Mouse (Mus musculus): ENCODE measurements at regions not wholly inside any gene's neighbourhood (a gene's known extent, or its start where the extent isn't known, plus 50 kb on each side); places are given as distances from the start of the nearest gene placed in this dataset.

- no peaks in the 10 kb centered on the region for H3K4me1 ChIP-seq (ENCODE audit: control insufficient read depth, insufficient read depth, low read depth, low read length)
- ATAC-seq, result no peak
- H3K9ac ChIP-seq (ENCODE audit: low read depth, low read length), result no peak overlapping the region
- 43% methylated on average over 1 of the region's 1 CpGs for WGBS
- no peaks in the 10 kb centered on the region for H3K27me3 ChIP-seq (replicated peaks; ENCODE audit: control insufficient read depth, insufficient read depth, low read length)
- no peaks in the 10 kb centered on the region for H3K9me3 ChIP-seq (ENCODE audit: control insufficient read depth, low read length)
- no peak overlapping the region for H3K4me3 ChIP-seq (ENCODE audit: low read length)
- H3K27ac ChIP-seq (ENCODE audit: low read depth, low read length), result no peak overlapping the region
- H3K36me3 ChIP-seq (ENCODE audit: control insufficient read depth, insufficient read depth, low read length), result no peaks in the 10 kb centered on the region
- no peak overlapping the region for H3K4me2 ChIP-seq (ENCODE audit: low read length)
Observed at GRCm38 (mm10) chr12:9655794-9656193, 85.9 kb downstream of the Osr1 start.

- Histone ChIP-seq H3K36me3 (ENCODE audit: control insufficient read depth, insufficient read depth, low read length) (no peaks in the 10 kb centered on the region), H3K4me2 (ENCODE audit: low read length) (no peak overlapping the region), H3K27ac (ENCODE audit: low read depth, low read length) (no peak overlapping the region), H3K9me3 (ENCODE audit: control insufficient read depth, low read length) (no peaks in the 10 kb centered on the region), H3K27me3 (replicated peaks; ENCODE audit: control insufficient read depth, insufficient read depth, low read length) (no peaks in the 10 kb centered on the region), H3K9ac (ENCODE audit: low read depth, low read length) (no peak overlapping the region), H3K4me3 (ENCODE audit: low read length) (no peak overlapping the region), H3K4me1 (ENCODE audit: control insufficient read depth, insufficient read depth, low read depth, low read length) (no peaks in the 10 kb centered on the region)
- ATAC-seq, result no peak
- WGBS, result 78% methylated on average over 3 of the region's 3 CpGs
Observed at GRCm38 (mm10) chr12:9656324-9656723, 86.4 kb downstream of the Osr1 start.

GRCm38 (mm10) chr12:9657199-9657766 lies 87.4 kb downstream of the Osr1 start:
- no peaks in the 10 kb centered on the region for H3K27me3 ChIP-seq (replicated peaks; ENCODE audit: control insufficient read depth, insufficient read depth, low read length)
- no peak overlapping the region for H3K27ac ChIP-seq (ENCODE audit: low read depth, low read length)
- no peak overlapping the region for H3K4me2 ChIP-seq (ENCODE audit: low read length)
- no peak overlapping the region for H3K4me3 ChIP-seq (ENCODE audit: low read length)
- H3K9me3 ChIP-seq (ENCODE audit: control insufficient read depth, low read length), result no peaks in the 10 kb centered on the region
- H3K36me3 ChIP-seq (ENCODE audit: control insufficient read depth, insufficient read depth, low read length), result no peaks in the 10 kb centered on the region
- WGBS, result 70% methylated on average over 8 of the region's 8 CpGs
- no peak for ATAC-seq
- no peak overlapping the region for H3K9ac ChIP-seq (ENCODE audit: low read depth, low read length)
- H3K4me1 ChIP-seq (ENCODE audit: control insufficient read depth, insufficient read depth, low read depth, low read length), result no peaks in the 10 kb centered on the region

GRCm38 (mm10) chr12:9657793-9658192 lies 87.9 kb downstream of the Osr1 start:
- ATAC-seq, result no peak
- Histone ChIP-seq H3K4me1 (ENCODE audit: control insufficient read depth, insufficient read depth, low read depth, low read length) (no peaks in the 10 kb centered on the region), H3K27me3 (replicated peaks; ENCODE audit: control insufficient read depth, insufficient read depth, low read length) (no peaks in the 10 kb centered on the region), H3K4me3 (ENCODE audit: low read length) (no peak overlapping the region), H3K9ac (ENCODE audit: low read depth, low read length) (no peak overlapping the region), H3K27ac (ENCODE audit: low read depth, low read length) (no peak overlapping the region), H3K4me2 (ENCODE audit: low read length) (no peak overlapping the region), H3K9me3 (ENCODE audit: control insufficient read depth, low read length) (no peaks in the 10 kb centered on the region), H3K36me3 (ENCODE audit: control insufficient read depth, insufficient read depth, low read length) (no peaks in the 10 kb centered on the region)
- WGBS, result 70% methylated on average over 8 of the region's 8 CpGs

- no peak for ATAC-seq
- Histone ChIP-seq H3K36me3 (ENCODE audit: control insufficient read depth, insufficient read depth, low read length) (no peaks in the 10 kb centered on the region), H3K9ac (ENCODE audit: low read depth, low read length) (no peak overlapping the region), H3K27ac (ENCODE audit: low read depth, low read length) (no peak overlapping the region), H3K4me2 (ENCODE audit: low read length) (no peak overlapping the region), H3K4me3 (ENCODE audit: low read length) (no peak overlapping the region), H3K9me3 (ENCODE audit: control insufficient read depth, low read length) (no peaks in the 10 kb centered on the region), H3K27me3 (replicated peaks; ENCODE audit: control insufficient read depth, insufficient read depth, low read length) (no peaks in the 10 kb centered on the region), H3K4me1 (ENCODE audit: control insufficient read depth, insufficient read depth, low read depth, low read length) (no peaks in the 10 kb centered on the region)
- 59% methylated on average over 1 of the region's 1 CpGs for WGBS
Observed at GRCm38 (mm10) chr12:9660299-9660698, 90.4 kb downstream of the Osr1 start.

- no peak overlapping the region for H3K4me3 ChIP-seq (ENCODE audit: low read length)
- H3K9me3 ChIP-seq (ENCODE audit: control insufficient read depth, low read length), result no peaks in the 10 kb centered on the region
- no peaks in the 10 kb centered on the region for H3K4me1 ChIP-seq (ENCODE audit: control insufficient read depth, insufficient read depth, low read depth, low read length)
- H3K36me3 ChIP-seq (ENCODE audit: control insufficient read depth, insufficient read depth, low read length), result no peaks in the 10 kb centered on the region
- no peak for ATAC-seq
- no peak overlapping the region for H3K4me2 ChIP-seq (ENCODE audit: low read length)
- no peaks in the 10 kb centered on the region for H3K27me3 ChIP-seq (replicated peaks; ENCODE audit: control insufficient read depth, insufficient read depth, low read length)
- no peak overlapping the region for H3K27ac ChIP-seq (ENCODE audit: low read depth, low read length)
- no peak overlapping the region for H3K9ac ChIP-seq (ENCODE audit: low read depth, low read length)
Observed at GRCm38 (mm10) chr12:9688776-9689175, 118.9 kb downstream of the Osr1 start.

- no peaks in the 10 kb centered on the region for H3K9me3 ChIP-seq (ENCODE audit: control insufficient read depth, low read length)
- H3K4me1 ChIP-seq (ENCODE audit: control insufficient read depth, insufficient read depth, low read depth, low read length), result no peaks in the 10 kb centered on the region
- no peak overlapping the region for H3K4me3 ChIP-seq (ENCODE audit: low read length)
- H3K27me3 ChIP-seq (replicated peaks; ENCODE audit: control insufficient read depth, insufficient read depth, low read length), result no peaks in the 10 kb centered on the region
- H3K27ac ChIP-seq (ENCODE audit: low read depth, low read length), result no peak overlapping the region
- ATAC-seq, result no peak
- 89% methylated on average over 4 of the region's 4 CpGs for WGBS
- no peaks in the 10 kb centered on the region for H3K36me3 ChIP-seq (ENCODE audit: control insufficient read depth, insufficient read depth, low read length)
- H3K9ac ChIP-seq (ENCODE audit: low read depth, low read length), result no peak overlapping the region
- H3K4me2 ChIP-seq (ENCODE audit: low read length), result no peak overlapping the region
Observed at GRCm38 (mm10) chr12:9689541-9689940, 119.6 kb downstream of the Osr1 start.

GRCm38 (mm10) chr12:9732921-9733320 lies 163.0 kb downstream of the Osr1 start:
- WGBS, result 33% methylated on average over 1 of the region's 1 CpGs
- Histone ChIP-seq H3K9me3 (ENCODE audit: control insufficient read depth, low read length) (no peaks in the 10 kb centered on the region), H3K27ac (ENCODE audit: low read depth, low read length) (no peak overlapping the region), H3K36me3 (ENCODE audit: control insufficient read depth, insufficient read depth, low read length) (no peaks in the 10 kb centered on the region), H3K9ac (ENCODE audit: low read depth, low read length) (no peak overlapping the region), H3K4me3 (ENCODE audit: low read length) (no peak overlapping the region), H3K4me2 (ENCODE audit: low read length) (no peak overlapping the region), H3K4me1 (ENCODE audit: control insufficient read depth, insufficient read depth, low read depth, low read length) (no peaks in the 10 kb centered on the region), H3K27me3 (replicated peaks; ENCODE audit: control insufficient read depth, insufficient read depth, low read length) (no peaks in the 10 kb centered on the region)
- ATAC-seq, result no peak

- no peak overlapping the region for H3K4me3 ChIP-seq (ENCODE audit: low read length)
- no peak for ATAC-seq
- no peak overlapping the region for H3K9ac ChIP-seq (ENCODE audit: low read depth, low read length)
- no peak overlapping the region for H3K27ac ChIP-seq (ENCODE audit: low read depth, low read length)
- H3K27me3 ChIP-seq (replicated peaks; ENCODE audit: control insufficient read depth, insufficient read depth, low read length), result no peaks in the 10 kb centered on the region
- H3K4me1 ChIP-seq (ENCODE audit: control insufficient read depth, insufficient read depth, low read depth, low read length), result no peaks in the 10 kb centered on the region
- WGBS, result 82% methylated on average over 6 of the region's 6 CpGs
- H3K36me3 ChIP-seq (ENCODE audit: control insufficient read depth, insufficient read depth, low read length), result no peaks in the 10 kb centered on the region
- H3K4me2 ChIP-seq (ENCODE audit: low read length), result no peak overlapping the region
- no peaks in the 10 kb centered on the region for H3K9me3 ChIP-seq (ENCODE audit: control insufficient read depth, low read length)
Observed at GRCm38 (mm10) chr12:9744709-9745395, 174.9 kb downstream of the Osr1 start.

Data from hindbrain, embryonic 16.5 days (tissue).